Mouse (Mus musculus) naive thymus-derived CD4-positive, alpha-beta T cell, adult 2 months (primary cell): Measurements from ENCODE around the gene Vmn1r34.
"Not testable (repeated sequence)": the region's sequence is repeated elsewhere in the genome, so short reads cannot be mapped to it uniquely, and the experiment has no call there.

Experiments
- DNase-seq: peaks from one replicate; pipeline ENCODE4 v3.0.0-alpha.2; 2011; ENCODE audit warnings: low read depth

Gene Vmn1r34

DNA sequence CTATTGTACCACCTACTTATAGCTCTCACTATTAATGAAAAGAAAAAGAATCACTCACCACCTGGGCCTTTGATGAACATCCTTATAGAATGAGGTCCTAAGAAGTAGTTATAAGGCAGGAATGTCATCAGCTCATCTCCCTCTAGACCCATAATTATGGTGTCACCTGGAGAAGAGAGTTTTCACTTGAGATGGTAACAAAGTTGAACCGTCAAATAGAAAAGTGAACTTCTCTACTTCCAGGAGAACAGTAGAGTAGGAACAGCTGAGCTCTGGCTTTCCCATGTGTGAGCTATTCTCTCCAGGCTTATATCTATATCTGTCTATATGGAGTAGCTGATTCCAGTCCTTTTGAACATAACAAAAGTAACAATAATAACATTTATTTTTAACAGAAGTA is at the start of gene Vmn1r34:
Gene Vmn1r34, minus strand, starts transcription at position 101 of the 400 bp plus-strand sequence.
- no peak for DNase-seq

GRCm38 (mm10) chr6:66685806-66686205 is 42.1 kb upstream of the Vmn1r34 start, which contains the start of gene Vmn1r35:
Vmn1r35 (minus strand) TSS chr6:66685906.
- no peak for DNase-seq

DNA sequence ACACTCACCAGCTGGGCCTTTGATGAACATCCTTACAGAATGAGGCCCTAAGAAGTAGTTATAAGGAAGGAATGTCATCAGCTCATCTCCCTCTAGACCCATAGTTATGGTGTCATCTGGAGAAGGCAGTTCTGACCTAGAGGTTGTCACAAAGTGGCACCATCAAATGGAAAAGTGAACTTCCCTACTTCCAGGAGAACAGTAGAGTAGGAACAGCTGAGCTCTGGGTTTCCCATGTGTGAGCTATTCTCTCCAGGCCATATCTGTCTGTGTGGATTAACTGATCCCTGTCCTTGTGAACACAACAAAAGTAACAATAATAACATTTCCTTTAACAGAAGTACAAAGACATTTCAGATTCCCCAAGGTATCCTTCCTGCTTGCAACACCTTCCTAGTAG is 25.5 kb downstream of the Vmn1r34 start, which contains the start of gene Vmn1r33:
Gene Vmn1r33, minus strand, starts transcription at position 101 of the 400 bp plus-strand sequence.
- DNase-seq = not testable (repeated sequence)

DNA sequence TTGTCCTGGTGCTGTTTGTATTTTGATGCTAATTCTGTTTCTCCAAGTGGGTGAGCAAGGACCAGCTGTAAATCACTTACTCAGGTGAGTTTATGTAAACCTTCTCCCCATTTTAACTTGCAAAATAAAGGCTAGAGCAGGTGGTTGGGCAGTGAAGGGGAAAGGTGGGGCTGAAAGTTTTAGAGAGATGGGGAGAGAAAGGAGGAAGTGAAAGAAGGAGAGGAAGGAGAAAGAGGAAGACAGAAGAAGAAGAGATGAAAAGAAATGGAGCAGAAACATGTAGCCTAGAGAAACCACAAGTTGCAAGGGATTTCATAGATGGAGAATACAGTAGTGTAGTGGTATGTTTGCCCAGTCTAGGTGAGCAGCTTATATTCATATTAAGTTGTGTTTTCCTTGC is 47.9 kb downstream of the Vmn1r34 start:
- no peak for DNase-seq
